Mouse (Mus musculus) lung, embryonic 16.5 days (tissue): Measurements from ENCODE around the gene Fxr2. TPM values are rescaled to one million over a fixed set of nuclear protein-coding genes. Genes with fewer than 3 reads are reported as not detected.

Experiments
- microRNA counts: library from miRNA; unstranded; fragments of <30 nt; microRNA quantifications from one replicate; lab custom pipeline; 2016
- microRNA-seq: library from miRNA; unstranded; fragments of <30 nt; microRNA quantifications from one replicate; pipeline ENCODE4, GENCODE M21; 2016
- polyA plus RNA-seq: library from polyadenylated mRNA; unstranded; fragments of >200 nt; fragmentation: Nextera tagmentation; extraction: Ambion mirVana; gene quantifications from 2 replicates; pipeline ENCODE4 v1.2.1, GENCODE M21; 2015

Fxr2 gene
- polyA plus RNA-seq, 1 experiment from 2014 or later, result 22.6 TPM

MicroRNA genes within 50 kb of the gene (microRNA counts, 519-probe panel; counts per million panel counts)
- microRNA mmu-miR-1934 (lab: Ali Mortazavi, UCI) (not detected), microRNA mmu-miR-467f (lab: Ali Mortazavi, UCI) (2,644 counts per million, percentile 48 among the panel's probes with 10 or more counts)

Small RNA genes lying within 50 kb of the gene (microRNA-seq; reads per million reads assigned to microRNA genes)
- gene Mir1934, result 4.0 reads per million, percentile 15 among the genes with 10 or more reads in this experiment
- gene Mir467f, result not detected

Other genes starting within 250 kb of the Fxr2 start
- gene Naa38, start 237.5 kb upstream of the Fxr2 start, polyA plus RNA-seq, result 158 and 165 TPM in 2 replicates
- gene Cyb5d1, start 237.4 kb upstream of the Fxr2 start, polyA plus RNA-seq, result 32.3 and 32.6 TPM in 2 replicates
- 54.7 and 57.4 TPM in 2 replicates for gene Tmem88, start 234.8 kb upstream of the Fxr2 start, polyA plus RNA-seq
- 25.2 and 26.0 TPM in 2 replicates for gene Kdm6b, start 219.3 kb upstream of the Fxr2 start, polyA plus RNA-seq
- gene Dnah2, start 83.9 kb upstream of the Fxr2 start, polyA plus RNA-seq, result 1.9 TPM in 2 replicates
- gene Efnb3, start 72.8 kb upstream of the Fxr2 start, polyA plus RNA-seq, result 5.6 and 5.7 TPM in 2 replicates
- gene Wrap53, start 52.7 kb upstream of the Fxr2 start, polyA plus RNA-seq, result 26.2 and 29.2 TPM in 2 replicates
- 141 and 154 TPM in 2 replicates for gene Trp53, start 52.6 kb upstream of the Fxr2 start, polyA plus RNA-seq
- gene Atp1b2, start 27.0 kb upstream of the Fxr2 start, polyA plus RNA-seq, result 10.5 and 12.7 TPM in 2 replicates
- gene Shbg, start 15.1 kb upstream of the Fxr2 start, polyA plus RNA-seq, result 0.15 TPM in 1 of 2 replicates, not detected in the other
- gene Sat2, start 11.0 kb upstream of the Fxr2 start, polyA plus RNA-seq, result 15.2 and 19.2 TPM in 2 replicates
- gene Sox15, start 22.3 kb downstream of the Fxr2 start, polyA plus RNA-seq, result 0.54 TPM in 1 of 2 replicates, not detected in the other
- 65.5 and 71.0 TPM in 2 replicates for gene Mpdu1, start 29.7 kb downstream of the Fxr2 start, polyA plus RNA-seq
- 19.2 and 19.4 TPM in 2 replicates for gene Cd68, start 33.2 kb downstream of the Fxr2 start, polyA plus RNA-seq
- gene Eif4a1, start 39.4 kb downstream of the Fxr2 start, polyA plus RNA-seq, result 539 and 624 TPM in 2 replicates
- gene Senp3, start 49.1 kb downstream of the Fxr2 start, polyA plus RNA-seq, result 69.3 and 70.6 TPM in 2 replicates
- gene Tnfsf13, start 52.8 kb downstream of the Fxr2 start, polyA plus RNA-seq, result 0.89 and 1.2 TPM in 2 replicates
- gene Tnfsf12, start 62.9 kb downstream of the Fxr2 start, polyA plus RNA-seq, result 10.6 and 12.8 TPM in 2 replicates
- gene Tnfsfm13, start 63.1 kb downstream of the Fxr2 start, polyA plus RNA-seq, result 5.0 and 5.4 TPM in 2 replicates
- gene Polr2a, start 125.6 kb downstream of the Fxr2 start, polyA plus RNA-seq, result 24.1 and 25.3 TPM in 2 replicates
- 0.36 and 0.64 TPM in 2 replicates for gene Slc35g3, start 129.0 kb downstream of the Fxr2 start, polyA plus RNA-seq
- gene Zbtb4, start 132.9 kb downstream of the Fxr2 start, polyA plus RNA-seq, result 3.5 and 4.9 TPM in 2 replicates
- 18.6 and 20.7 TPM in 2 replicates for gene Chrnb1, start 163.0 kb downstream of the Fxr2 start, polyA plus RNA-seq
- 1.0 and 1.7 TPM in 2 replicates for gene Fgf11, start 168.9 kb downstream of the Fxr2 start, polyA plus RNA-seq
- gene Tmem102, start 172.6 kb downstream of the Fxr2 start, polyA plus RNA-seq, result 6.5 and 8.6 TPM in 2 replicates
- gene Gm39566, start 182.3 kb downstream of the Fxr2 start, polyA plus RNA-seq, result not detected in 2 replicates
- not detected in 2 replicates for gene Spem2, start 185.5 kb downstream of the Fxr2 start, polyA plus RNA-seq
- gene Spem1, start 189.2 kb downstream of the Fxr2 start, polyA plus RNA-seq, result not detected in 2 replicates
- gene Nlgn2, start 204.8 kb downstream of the Fxr2 start, polyA plus RNA-seq, result 4.4 and 5.0 TPM in 2 replicates
- 443 and 452 TPM in 2 replicates for gene Tmem256, start 205.5 kb downstream of the Fxr2 start, polyA plus RNA-seq
- 115 and 137 TPM in 2 replicates for gene Plscr3, start 213.4 kb downstream of the Fxr2 start, polyA plus RNA-seq
- 10.8 and 11.8 TPM in 2 replicates for gene Tnk1, start 225.7 kb downstream of the Fxr2 start, polyA plus RNA-seq
- gene Tmem95, start 245.0 kb downstream of the Fxr2 start, polyA plus RNA-seq, result not detected in 2 replicates
- 10.9 and 11.4 TPM in 2 replicates for gene Kctd11, start 248.4 kb downstream of the Fxr2 start, polyA plus RNA-seq